Mouse (Mus musculus): ENCODE results near the gene Ttc39a.

The Ttc39a gene

GRCm38 (mm10) chr4:109456821-109457220 is 50.4 kb downstream of the Ttc39a start:
- in situ Hi-C loops (cut with MboI, MseI), result no loop called here

GRCm38 (mm10) chr4:109460421-109461179 is 54.2 kb downstream of the Ttc39a start:
- in situ Hi-C loops (cut with MboI, MseI), result no loop called here

- in situ Hi-C loops (cut with MboI, MseI), result no loop called here
Observed at GRCm38 (mm10) chr4:109463892-109464291, 57.5 kb downstream of the Ttc39a start.

GRCm38 (mm10) chr4:109467687-109468086 is 61.3 kb downstream of the Ttc39a start:
- in situ Hi-C loops (cut with MboI, MseI), result no loop called here

- in situ Hi-C loops (cut with MboI, MseI), result no loop called here
Observed at GRCm38 (mm10) chr4:109471606-109472005, 65.2 kb downstream of the Ttc39a start.

GRCm38 (mm10) chr4:109472566-109472965 is 66.1 kb downstream of the Ttc39a start:
- in situ Hi-C loops (cut with MboI, MseI), result no loop called here

- in situ Hi-C loops (cut with MboI, MseI), result no loop called here
Observed at GRCm38 (mm10) chr4:109475078-109475477, 68.7 kb downstream of the Ttc39a start.

- in situ Hi-C loops (cut with MboI, MseI), result no loop called here
Observed at GRCm38 (mm10) chr4:109475577-109476553, 69.4 kb downstream of the Ttc39a start.

- in situ Hi-C loops (cut with MboI, MseI), result no loop called here
Observed at GRCm38 (mm10) chr4:109476554-109477014, 70.2 kb downstream of the Ttc39a start.

- in situ Hi-C loops (cut with MboI, MseI), result no loop called here
Observed at GRCm38 (mm10) chr4:109477454-109477853, 71.0 kb downstream of the Ttc39a start.

- in situ Hi-C loops (cut with MboI, MseI), result no loop called here
Observed at GRCm38 (mm10) chr4:109481424-109481823, 75.0 kb downstream of the Ttc39a start.

GRCm38 (mm10) chr4:109482701-109483100 is 76.3 kb downstream of the Ttc39a start:
- in situ Hi-C loops (cut with MboI, MseI), result no loop called here

- in situ Hi-C loops (cut with MboI, MseI), result no loop called here
Observed at GRCm38 (mm10) chr4:109484621-109485020, 78.2 kb downstream of the Ttc39a start, which contains the start of gene Rnf11. Gene Rnf11 (minus strand): TSS chr4:109484728.

GRCm38 (mm10) chr4:109488812-109489211 is 82.4 kb downstream of the Ttc39a start:
- in situ Hi-C loops (cut with MboI, MseI), result no loop called here

GRCm38 (mm10) chr4:109493581-109493980 is 87.2 kb downstream of the Ttc39a start:
- in situ Hi-C loops (cut with MboI, MseI), result no loop called here

All from regulatory T cell (primary cell).